Mouse (Mus musculus): ENCODE measurements around the gene Syt1. TPM values are rescaled to one million over a fixed set of nuclear protein-coding genes. Genes with fewer than 3 reads are reported as not detected.

Gene Syt1
- polyA plus RNA-seq, 1 experiment from 2014 or later, result 0.22 TPM

- WGBS (ENCODE audit: insufficient replicate concordance), result 76% methylated on average over 6 of the region's 6 CpGs
- H3K4me1 ChIP-seq (ENCODE audit: control insufficient read depth, low read depth, low read length), result no peaks in the 10 kb centered on the region
- H3K4me2 ChIP-seq (ENCODE audit: low read depth, low read length), result no peak overlapping the region
- H3K9me3 ChIP-seq (replicated peaks; ENCODE audit: control insufficient read depth, low read length), result no peaks in the 10 kb centered on the region
- no peak overlapping the region for H3K9ac ChIP-seq (ENCODE audit: low read depth, low read length)
- no peaks in the 10 kb centered on the region for H3K27me3 ChIP-seq (ENCODE audit: control insufficient read depth, insufficient read depth, low read depth, low read length)
- H3K27ac ChIP-seq (ENCODE audit: low read length), result no peak overlapping the region
- H3K36me3 ChIP-seq (ENCODE audit: control insufficient read depth, insufficient read depth), result no peaks in the 10 kb centered on the region
- no peak overlapping the region for H3K4me3 ChIP-seq (ENCODE audit: low read depth, low read length)
- ATAC-seq (ENCODE audit: low read depth), result no peak
Measured at GRCm38 (mm10) chr10:108567456-108567855, 443.3 kb downstream of the Syt1 start.

DNA sequence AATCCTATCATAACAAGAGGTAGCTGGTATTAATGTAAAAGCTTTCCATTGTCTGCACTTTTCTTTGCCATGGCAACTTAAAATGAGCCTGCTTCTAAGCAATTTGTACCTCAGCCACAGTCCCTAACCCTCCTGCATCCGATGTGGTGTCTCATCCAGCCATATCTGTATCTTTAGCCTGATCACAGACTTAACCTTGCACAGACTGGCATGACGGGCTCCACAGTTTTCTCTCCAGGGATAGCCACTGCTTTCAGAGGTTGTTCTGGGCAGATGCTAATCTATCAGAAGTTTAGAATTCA, 451.2 kb downstream of the Syt1 start:
- Histone ChIP-seq H3K27ac (ENCODE audit: low read length) (no peak overlapping the region), H3K4me2 (ENCODE audit: low read depth, low read length) (no peak overlapping the region), H3K9me3 (replicated peaks; ENCODE audit: control insufficient read depth, low read length) (no peaks in the 10 kb centered on the region), H3K9ac (ENCODE audit: low read depth, low read length) (no peak overlapping the region), H3K36me3 (ENCODE audit: control insufficient read depth, insufficient read depth) (no peaks in the 10 kb centered on the region), H3K4me3 (ENCODE audit: low read depth, low read length) (no peak overlapping the region), H3K27me3 (ENCODE audit: control insufficient read depth, insufficient read depth, low read depth, low read length) (no peaks in the 10 kb centered on the region), H3K4me1 (ENCODE audit: control insufficient read depth, low read depth, low read length) (no peaks in the 10 kb centered on the region)
- no peak for ATAC-seq (ENCODE audit: low read depth)
- WGBS (ENCODE audit: insufficient replicate concordance), result 61% methylated on average over 2 of the region's 2 CpGs

- Histone ChIP-seq H3K27me3 (ENCODE audit: control insufficient read depth, insufficient read depth, low read depth, low read length) (no peaks in the 10 kb centered on the region), H3K4me3 (ENCODE audit: low read depth, low read length) (no peak overlapping the region), H3K4me1 (ENCODE audit: control insufficient read depth, low read depth, low read length) (no peaks in the 10 kb centered on the region), H3K9me3 (replicated peaks; ENCODE audit: control insufficient read depth, low read length) (no peaks in the 10 kb centered on the region), H3K36me3 (ENCODE audit: control insufficient read depth, insufficient read depth) (no peaks in the 10 kb centered on the region), H3K9ac (ENCODE audit: low read depth, low read length) (no peak overlapping the region), H3K27ac (ENCODE audit: low read length) (no peak overlapping the region), H3K4me2 (ENCODE audit: low read depth, low read length) (no peak overlapping the region)
- ATAC-seq (ENCODE audit: low read depth), result no peak
- 74% methylated on average over 19 of the region's 19 CpGs for WGBS (ENCODE audit: insufficient replicate concordance)
Measured at GRCm38 (mm10) chr10:108558812-108559606, 451.8 kb downstream of the Syt1 start.

DNA sequence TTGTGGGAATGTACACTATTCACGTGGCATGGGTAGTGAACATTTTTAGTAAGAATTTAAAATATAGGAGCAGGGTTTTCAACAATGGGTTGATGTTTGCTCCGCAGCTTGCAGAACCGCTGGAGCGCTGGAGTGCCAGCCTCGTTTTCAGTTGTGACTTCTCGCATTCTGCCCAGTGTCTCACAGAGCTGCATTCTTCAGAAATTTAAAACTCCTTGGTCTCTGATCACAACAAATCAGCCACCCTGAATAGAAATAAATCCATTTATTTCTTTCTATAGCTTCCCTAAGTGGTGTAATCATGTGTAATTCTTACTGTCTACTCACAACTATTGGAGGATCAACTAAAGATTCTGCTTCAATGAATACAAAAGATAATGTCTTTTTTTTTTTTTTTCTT, 458.2 kb downstream of the Syt1 start:
- Histone ChIP-seq H3K4me2 (ENCODE audit: low read depth, low read length) (no peak overlapping the region), H3K36me3 (ENCODE audit: control insufficient read depth, insufficient read depth) (no peaks in the 10 kb centered on the region), H3K27me3 (ENCODE audit: control insufficient read depth, insufficient read depth, low read depth, low read length) (no peaks in the 10 kb centered on the region), H3K27ac (ENCODE audit: low read length) (no peak overlapping the region), H3K9me3 (replicated peaks; ENCODE audit: control insufficient read depth, low read length) (no peaks in the 10 kb centered on the region), H3K4me3 (ENCODE audit: low read depth, low read length) (no peak overlapping the region), H3K4me1 (ENCODE audit: control insufficient read depth, low read depth, low read length) (no peaks in the 10 kb centered on the region), H3K9ac (ENCODE audit: low read depth, low read length) (no peak overlapping the region)
- 79% methylated on average over 6 of the region's 6 CpGs for WGBS (ENCODE audit: insufficient replicate concordance)
- no peak for ATAC-seq (ENCODE audit: low read depth)

GRCm38 (mm10) chr10:108545715-108546114, 465.1 kb downstream of the Syt1 start:
- Histone ChIP-seq H3K4me3 (ENCODE audit: low read depth, low read length) (no peak overlapping the region), H3K4me2 (ENCODE audit: low read depth, low read length) (no peak overlapping the region)
- WGBS (ENCODE audit: insufficient replicate concordance), result 71% methylated on average over 3 of the region's 3 CpGs

GRCm38 (mm10) chr10:108541555-108541954, 469.2 kb downstream of the Syt1 start:
- H3K4me1 ChIP-seq (ENCODE audit: control insufficient read depth, low read depth, low read length), result no peaks in the 10 kb centered on the region
- WGBS (ENCODE audit: insufficient replicate concordance), result 62% methylated on average over 9 of the region's 9 CpGs
- no peak overlapping the region for H3K4me2 ChIP-seq (ENCODE audit: low read depth, low read length)
- no peak for ATAC-seq (ENCODE audit: low read depth)
- no peak overlapping the region for H3K9ac ChIP-seq (ENCODE audit: low read depth, low read length)
- no peak overlapping the region for H3K27ac ChIP-seq (ENCODE audit: low read length)
- H3K27me3 ChIP-seq (ENCODE audit: control insufficient read depth, insufficient read depth, low read depth, low read length), result no peaks in the 10 kb centered on the region
- H3K36me3 ChIP-seq (ENCODE audit: control insufficient read depth, insufficient read depth), result no peaks in the 10 kb centered on the region
- no peak overlapping the region for H3K4me3 ChIP-seq (ENCODE audit: low read depth, low read length)
- no peaks in the 10 kb centered on the region for H3K9me3 ChIP-seq (replicated peaks; ENCODE audit: control insufficient read depth, low read length)

More at GRCm38 (mm10) chr10:108545715-108546114, 465.1 kb downstream of the Syt1 start:
- no peaks in the 10 kb centered on the region for H3K27me3 ChIP-seq (ENCODE audit: control insufficient read depth, insufficient read depth, low read depth, low read length)
- H3K27ac ChIP-seq (ENCODE audit: low read length), result no peak overlapping the region
- ATAC-seq (ENCODE audit: low read depth), result no peak
- H3K36me3 ChIP-seq (ENCODE audit: control insufficient read depth, insufficient read depth), result no peaks in the 10 kb centered on the region
- H3K4me1 ChIP-seq (ENCODE audit: control insufficient read depth, low read depth, low read length), result no peaks in the 10 kb centered on the region
- H3K9ac ChIP-seq (ENCODE audit: low read depth, low read length), result no peak overlapping the region
- H3K9me3 ChIP-seq (replicated peaks; ENCODE audit: control insufficient read depth, low read length), result no peaks in the 10 kb centered on the region

- H3K9me3 ChIP-seq (replicated peaks; ENCODE audit: control insufficient read depth, low read length), result no peaks in the 10 kb centered on the region
- no peak for ATAC-seq (ENCODE audit: low read depth)
- H3K4me1 ChIP-seq (ENCODE audit: control insufficient read depth, low read depth, low read length), result no peaks in the 10 kb centered on the region
- H3K9ac ChIP-seq (ENCODE audit: low read depth, low read length), result no peak overlapping the region
- H3K27ac ChIP-seq (ENCODE audit: low read length), result no peak overlapping the region
- no peaks in the 10 kb centered on the region for H3K36me3 ChIP-seq (ENCODE audit: control insufficient read depth, insufficient read depth)
- WGBS (ENCODE audit: insufficient replicate concordance), result 58% methylated on average over 3 of the region's 3 CpGs
- no peak overlapping the region for H3K4me2 ChIP-seq (ENCODE audit: low read depth, low read length)
- H3K27me3 ChIP-seq (ENCODE audit: control insufficient read depth, insufficient read depth, low read depth, low read length), result no peaks in the 10 kb centered on the region
- H3K4me3 ChIP-seq (ENCODE audit: low read depth, low read length), result no peak overlapping the region
Measured at GRCm38 (mm10) chr10:108538546-108538945, 472.2 kb downstream of the Syt1 start.

GRCm38 (mm10) chr10:108537641-108538040, 473.1 kb downstream of the Syt1 start:
- no peak overlapping the region for H3K4me2 ChIP-seq (ENCODE audit: low read depth, low read length)
- no peaks in the 10 kb centered on the region for H3K36me3 ChIP-seq (ENCODE audit: control insufficient read depth, insufficient read depth)
- H3K4me3 ChIP-seq (ENCODE audit: low read depth, low read length), result no peak overlapping the region
- WGBS (ENCODE audit: insufficient replicate concordance), result 47% methylated on average over 9 of the region's 9 CpGs
- no peaks in the 10 kb centered on the region for H3K4me1 ChIP-seq (ENCODE audit: control insufficient read depth, low read depth, low read length)
- no peak overlapping the region for H3K9ac ChIP-seq (ENCODE audit: low read depth, low read length)
- no peaks in the 10 kb centered on the region for H3K27me3 ChIP-seq (ENCODE audit: control insufficient read depth, insufficient read depth, low read depth, low read length)
- ATAC-seq (ENCODE audit: low read depth), result peak; percentile 27; the same call in 1 of the 2 replicates
- H3K9me3 ChIP-seq (replicated peaks; ENCODE audit: control insufficient read depth, low read length), result no peaks in the 10 kb centered on the region
- no peak overlapping the region for H3K27ac ChIP-seq (ENCODE audit: low read length)

GRCm38 (mm10) chr10:108535922-108536321, 474.9 kb downstream of the Syt1 start:
- Histone ChIP-seq H3K4me2 (ENCODE audit: low read depth, low read length) (no peak overlapping the region), H3K4me3 (ENCODE audit: low read depth, low read length) (no peak overlapping the region), H3K36me3 (ENCODE audit: control insufficient read depth, insufficient read depth) (no peaks in the 10 kb centered on the region), H3K4me1 (ENCODE audit: control insufficient read depth, low read depth, low read length) (no peaks in the 10 kb centered on the region), H3K9ac (ENCODE audit: low read depth, low read length) (no peak overlapping the region), H3K27ac (ENCODE audit: low read length) (no peak overlapping the region), H3K9me3 (replicated peaks; ENCODE audit: control insufficient read depth, low read length) (no peaks in the 10 kb centered on the region), H3K27me3 (ENCODE audit: control insufficient read depth, insufficient read depth, low read depth, low read length) (no peaks in the 10 kb centered on the region)
- ATAC-seq (ENCODE audit: low read depth), result no peak
- 42% methylated on average over 5 of the region's 5 CpGs for WGBS (ENCODE audit: insufficient replicate concordance)
